Mouse (Mus musculus): Measurements from ENCODE around the gene Vmn1r62. TPM values are rescaled to one million over a fixed set of nuclear protein-coding genes. Genes with fewer than 3 reads are reported as not detected.
"Not testable (repeated sequence)": the region's sequence is repeated elsewhere in the genome, so short reads cannot be mapped to it uniquely, and the experiment has no call there.

Vmn1r62 gene
- polyA plus RNA-seq (2014; fragmentation: Nextera tagmentation; extraction: Ambion mirVana): not detected in 2 replicates

- WGBS: no CpG with 5 or more reads among the region's 1 CpGs
- H3K4me3 ChIP-seq (ENCODE audit: low read depth, low read length); DNase-seq (ENCODE audit: low spot score); H3K9ac ChIP-seq (ENCODE audit: low read length); H3K36me3 ChIP-seq (ENCODE audit: control insufficient read depth, insufficient read depth, low read length); H3K4me2 ChIP-seq (ENCODE audit: low read length); ATAC-seq; H3K9me3 ChIP-seq (replicated peaks; ENCODE audit: control insufficient read depth, low read length); H3K4me1 ChIP-seq (ENCODE audit: control insufficient read depth, insufficient read depth, low read length); H3K27me3 ChIP-seq (replicated peaks; ENCODE audit: control insufficient read depth, insufficient read depth, low read length); H3K27ac ChIP-seq (ENCODE audit: low read depth, low read length): not testable (repeated sequence)
Observed at GRCm38 (mm10) chr7:5673331-5673730, at the start of gene Vmn1r62. TSS of gene Vmn1r62 (plus strand) at chr7:5673631.

Other genes starting within 250 kb of the Vmn1r62 start
- gene Vmn1r59, start 216.9 kb upstream of the Vmn1r62 start, polyA plus RNA-seq (2014; fragmentation: Nextera tagmentation; extraction: Ambion mirVana): not detected in 2 replicates
- not detected in 2 replicates for gene Vmn2r28, start 179.7 kb upstream of the Vmn1r62 start, polyA plus RNA-seq (2014; fragmentation: Nextera tagmentation; extraction: Ambion mirVana)
- not detected in 2 replicates for gene Vmn1r60, start 126.3 kb upstream of the Vmn1r62 start, polyA plus RNA-seq (2014; fragmentation: Nextera tagmentation; extraction: Ambion mirVana)
- not detected in 2 replicates for gene Vmn1r61, start 60.3 kb upstream of the Vmn1r62 start, polyA plus RNA-seq (2014; fragmentation: Nextera tagmentation; extraction: Ambion mirVana)
- not detected in 2 replicates for gene Vmn1r63, start 131.8 kb downstream of the Vmn1r62 start, polyA plus RNA-seq (2014; fragmentation: Nextera tagmentation; extraction: Ambion mirVana)
- gene Vmn1r64, start 210.9 kb downstream of the Vmn1r62 start, polyA plus RNA-seq (2014; fragmentation: Nextera tagmentation; extraction: Ambion mirVana): not detected in 2 replicates